ENCODE assay signal across 8 mouse cellular contexts in the genomic region with DNA sequence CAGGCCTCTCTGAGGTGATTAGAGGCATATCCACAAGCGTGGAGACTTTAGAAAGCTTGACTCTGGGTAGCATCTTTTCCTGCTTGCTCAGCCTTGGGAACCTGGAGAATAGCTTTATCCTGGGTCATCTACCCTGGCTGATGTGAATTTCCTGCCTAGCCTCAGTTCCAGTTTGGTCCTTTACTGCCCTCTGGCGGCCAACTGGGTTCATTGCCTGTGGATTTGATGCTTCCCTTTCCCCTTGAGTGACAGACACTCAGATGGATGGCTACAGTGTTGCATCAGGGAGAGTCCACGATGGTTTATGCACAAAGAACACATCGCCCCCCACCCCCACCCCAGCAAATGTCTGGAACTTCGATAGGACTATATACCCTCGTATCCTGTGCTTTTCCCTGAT.
DNase-seq lines count a peak whose midpoint lies in the region; ATAC-seq and TF ChIP-seq lines count a peak whose summit lies in the region.
"Had no signal": no experiment of that assay in that cellular context is flagged by ENCODE, and none has a peak within 500 bp of the region (broad histone marks: within the 10 kb centered on the region; RNA-seq: fewer than 3 reads in every experiment).

No protein-coding gene starts in this region.

- H3K36me3 ChIP-seq in midbrain, embryonic 16.5 days (ENCODE audit: control insufficient read depth, insufficient read depth, low read length) = no peaks in the 10 kb centered on the region
- H3K36me3 ChIP-seq in stomach, postnatal 0 days (ENCODE audit: control insufficient read depth, insufficient read depth, low read length) = no peaks in the 10 kb centered on the region
- H3K36me3 ChIP-seq: liver, embryonic 13.5 days had no signal

- H3K4me2 ChIP-seq in midbrain, embryonic 16.5 days (ENCODE audit: low read length) = no peak overlapping the region
- no peak overlapping the region for H3K4me2 ChIP-seq in stomach, postnatal 0 days (replicated peaks; ENCODE audit: low read depth)
- H3K4me2 ChIP-seq: liver, embryonic 13.5 days had no signal

- no peaks in the 10 kb centered on the region for H3K4me1 ChIP-seq in midbrain, embryonic 16.5 days (ENCODE audit: control insufficient read depth, insufficient read depth, low read length)
- no peaks in the 10 kb centered on the region for H3K4me1 ChIP-seq in stomach, postnatal 0 days (replicated peaks; ENCODE audit: control insufficient read depth, insufficient read depth)
- H3K4me1 ChIP-seq: liver, embryonic 13.5 days had no signal

- H3K9me3 ChIP-seq in midbrain, embryonic 16.5 days (replicated peaks; ENCODE audit: control insufficient read depth, low read length, poor library complexity, severe bottlenecking) = no peaks in the 10 kb centered on the region
- no peaks in the 10 kb centered on the region for H3K9me3 ChIP-seq in stomach, postnatal 0 days (ENCODE audit: control insufficient read depth, low read length)
- H3K9me3 ChIP-seq: liver, embryonic 13.5 days had no signal

- no peak for TF ChIP-seq EP300 in stomach, postnatal 0 days (optimal IDR thresholded peaks at IDR 0.05)

- TF ChIP-seq CTCF in stomach, postnatal 0 days (IDR thresholded peaks at IDR 0.05; ENCODE audit: low read depth) = peak; percentile 98

- H3K27ac ChIP-seq in midbrain, embryonic 16.5 days (ENCODE audit: low read length) = no peak overlapping the region
- no peak overlapping the region for H3K27ac ChIP-seq in stomach, postnatal 0 days (replicated peaks)
- H3K27ac ChIP-seq: liver, embryonic 13.5 days had no signal

- no peaks in the 10 kb centered on the region for H3K27me3 ChIP-seq in midbrain, embryonic 16.5 days (ENCODE audit: control insufficient read depth, insufficient read depth, low read depth, low read length)
- H3K27me3 ChIP-seq in stomach, postnatal 0 days (ENCODE audit: control insufficient read depth, insufficient read depth, low read length) = no peaks in the 10 kb centered on the region
- H3K27me3 ChIP-seq: liver, embryonic 13.5 days had no signal

- DNase-seq in adrenal gland, adult (ENCODE audit: inconsistent age in 2 of 2, low spot score in 1 of 2) = peak; percentile 78 to 93
- peak; percentile 74 to 87 for DNase-seq in cerebellum, adult 18-20 months
- peak; percentile 63 for DNase-seq in hindlimb bud, embryonic 11.5 days (ENCODE audit: extremely low spot score, low read depth, low spot score)
- peak; percentile 36 to 83 for DNase-seq in left cerebral cortex, adult 8-10 months (ENCODE audit: low spot score in 2 of 2)
- peak; percentile 78 for DNase-seq in stomach, postnatal 0 days (ENCODE audit: low spot score)
- DNase-seq: liver, embryonic 13.5 days had no signal

- 2% methylated on average over 6 of the region's 6 CpGs for WGBS in midbrain, embryonic 16.5 days
- WGBS in stomach, postnatal 0 days = 7% methylated on average over 6 of the region's 6 CpGs

- H3K4me3 ChIP-seq in midbrain, embryonic 16.5 days (ENCODE audit: low read depth, low read length) = no peak overlapping the region
- no peak overlapping the region for H3K4me3 ChIP-seq in stomach, postnatal 0 days (ENCODE audit: low read depth, low read length)
- H3K4me3 ChIP-seq: liver, embryonic 13.5 days had no signal

- peak; percentile 69 for ATAC-seq in frontal cortex, adult (ENCODE audit: low TSS enrichment)
- ATAC-seq in midbrain, embryonic 16.5 days = peak; percentile 71
- peak; percentile 49; the same call in 1 of the 2 replicates for ATAC-seq in stomach, postnatal 0 days (ENCODE audit: low FRiP score, low TSS enrichment)

- H3K9ac ChIP-seq in midbrain, embryonic 16.5 days (ENCODE audit: low read depth, low read length) = no peak overlapping the region
- H3K9ac ChIP-seq in stomach, postnatal 0 days (ENCODE audit: low read length) = no peak overlapping the region
- H3K9ac ChIP-seq: liver, embryonic 13.5 days had no signal
